Mouse (Mus musculus) hematopoietic stem cell, adult 5-6 weeks (primary cell): ENCODE results near the gene Itpkb. TPM values are rescaled to one million over a fixed set of nuclear protein-coding genes. Genes with fewer than 3 reads are reported as not detected.
A peak's percentile ranks its signal among the peaks of the same experiment; 100 is the strongest.
"Not testable (repeated sequence)": the region's sequence is repeated elsewhere in the genome, so short reads cannot be mapped to it uniquely, and the experiment has no call there.

Experiments
- ATAC-seq, 2 experiments: fragments of 125-278 bp in 1 of 2; replicated peaks in 1 of 2; 2 replicates each; pipeline ENCODE4 v1.8.0; 2016 to 2017; ENCODE audit warnings: inconsistent platforms in 2 of 2, mild to moderate bottlenecking in 2 of 2, moderate number of reproducible peaks in 2 of 2, low read depth in 1 of 2, moderate TSS enrichment in 1 of 2; ENCODE audit not compliant: low FRiP score in 2 of 2, poor library complexity in 2 of 2, severe bottlenecking in 2 of 2, insufficient read depth in 1 of 2, low TSS enrichment in 1 of 2
- total RNA-seq: library from RNA; stranded (forward); fragments of 172-1452, 232-1000 nt; gene quantifications from 2 replicates; pipeline ENCODE4 v1.2.3, GENCODE M21; 2017

Itpkb gene
- total RNA-seq, 1 experiment from 2014 or later = 25.3 TPM

- ATAC-seq = no peak
These were observed 28.2 kb downstream of the Itpkb start for GRCm38 (mm10) chr1:180358466-180358865.

DNA sequence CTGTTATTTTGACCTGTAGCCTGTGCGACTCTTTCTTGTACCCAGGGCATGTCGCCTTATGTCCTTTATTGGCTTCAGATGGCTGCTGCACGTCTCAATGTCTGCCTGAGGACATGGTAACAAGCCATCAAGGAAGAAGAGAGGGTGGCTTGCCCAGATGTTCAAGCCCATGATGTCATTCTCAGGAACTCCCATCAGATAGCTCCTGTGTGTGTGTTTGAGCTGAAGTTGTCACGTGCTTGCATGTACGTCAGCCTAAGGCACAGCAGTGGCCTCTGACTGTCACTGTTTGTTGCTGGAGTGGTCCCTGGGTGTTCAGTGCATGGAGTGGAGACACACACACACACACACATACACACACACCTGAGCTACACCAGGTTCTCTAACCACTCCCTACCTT lies 29.0 kb downstream of the Itpkb start:
- ATAC-seq = no peak

GRCm38 (mm10) chr1:180362176-180362575 lies 31.9 kb downstream of the Itpkb start:
- no peak for ATAC-seq

- ATAC-seq = 0 out of 4 replicates have a peak, but pooled peaks of 1 of the 2 experiments have one; percentile 18
These were observed 32.6 kb downstream of the Itpkb start for GRCm38 (mm10) chr1:180362844-180363243.

DNA sequence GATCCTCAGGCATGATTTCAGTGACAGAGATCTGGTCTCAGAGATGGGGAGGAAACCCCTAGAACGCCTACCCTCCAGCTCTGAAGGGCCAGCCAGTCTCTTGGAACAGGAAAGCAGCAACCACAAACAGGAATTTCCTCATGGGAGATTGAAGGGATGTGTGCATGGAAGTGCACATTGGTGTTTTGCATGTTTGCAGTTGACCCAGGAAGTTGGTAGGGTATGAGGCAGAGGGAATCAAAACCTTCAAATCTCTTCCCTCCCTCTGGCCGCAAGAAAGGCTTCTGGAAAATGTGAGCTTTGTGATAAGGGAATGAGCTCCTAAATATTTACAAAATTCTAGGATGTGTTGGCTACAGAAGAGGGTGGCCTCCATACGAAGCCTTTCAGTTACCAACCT lies 33.0 kb downstream of the Itpkb start:
- no peak for ATAC-seq

GRCm38 (mm10) chr1:180364005-180364404 lies 33.7 kb downstream of the Itpkb start:
- ATAC-seq = peak in 1 of 2 experiments; percentile 11; a peak in 1 of 4 replicates

- no peak for ATAC-seq
These were observed 34.4 kb downstream of the Itpkb start for GRCm38 (mm10) chr1:180364720-180365119.

DNA sequence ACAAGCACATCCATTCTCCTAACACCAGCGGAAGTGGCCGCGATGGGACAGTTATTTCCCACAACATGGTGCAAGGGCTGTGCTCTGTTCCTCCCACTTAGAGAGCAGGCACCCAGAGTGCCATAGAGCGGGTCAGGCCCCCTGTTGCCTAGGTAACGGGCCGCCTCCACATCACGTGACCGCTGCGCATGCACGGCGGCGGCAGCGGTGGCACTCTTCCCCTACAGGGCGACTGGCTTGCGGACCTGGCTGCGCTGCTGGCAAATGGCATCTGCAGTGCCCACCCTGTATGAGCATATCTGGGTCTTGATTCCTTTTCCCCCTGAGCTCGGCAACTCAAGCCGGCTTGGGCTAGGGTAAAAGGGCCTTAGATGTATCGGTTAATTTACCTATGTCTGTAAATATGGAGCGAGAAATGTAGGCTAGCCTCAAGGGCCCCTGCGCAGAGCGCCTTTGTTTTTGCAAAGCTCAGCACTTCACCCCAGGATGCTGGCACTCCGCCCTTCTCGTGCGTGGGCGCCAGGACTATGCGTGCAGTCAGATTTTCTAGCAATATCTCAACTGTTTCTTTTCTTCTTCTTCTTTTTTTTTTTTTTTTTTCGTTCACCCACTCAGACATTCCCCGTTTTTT lies 35.0 kb downstream of the Itpkb start:
- ATAC-seq = peak; percentile 81 to 91

DNA sequence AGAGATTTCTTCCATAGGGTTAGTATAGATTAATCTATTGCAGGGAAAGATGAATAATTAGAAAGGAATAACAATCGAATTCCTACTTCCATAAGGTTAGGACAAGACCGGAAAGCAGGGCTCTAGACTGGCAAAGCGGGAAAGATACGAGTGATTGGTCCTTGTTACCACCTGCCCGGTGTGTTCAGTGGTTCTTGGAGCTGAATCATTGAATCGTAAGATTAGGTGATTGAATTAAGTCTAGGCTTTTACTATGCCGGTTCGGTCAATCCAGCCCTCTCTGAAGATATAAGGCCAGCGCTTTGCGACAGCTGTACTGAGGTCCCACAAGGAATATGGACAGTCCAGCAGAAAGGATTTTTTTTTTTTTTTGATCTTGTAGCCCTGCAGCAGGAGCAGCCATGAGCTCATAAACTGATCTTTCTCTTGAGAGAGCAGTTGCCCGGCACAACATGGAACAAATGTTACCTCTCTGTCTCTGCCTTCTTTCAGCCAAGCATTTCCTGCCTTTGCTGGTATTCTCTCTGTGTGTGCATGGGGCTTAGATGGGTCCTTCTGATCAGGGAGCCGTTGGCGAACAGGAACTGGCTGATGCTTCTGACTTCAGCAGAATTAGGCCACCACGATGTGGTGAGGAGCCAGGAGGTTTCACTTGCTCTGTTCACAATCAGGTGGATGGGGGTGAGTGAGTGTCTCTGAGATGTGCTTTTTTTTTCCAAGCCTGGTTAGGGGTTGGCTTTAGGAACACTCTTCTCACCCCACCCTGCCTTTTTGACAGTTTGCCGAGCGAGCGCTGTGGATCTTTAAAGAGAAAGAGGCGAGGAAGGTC lies 35.9 kb downstream of the Itpkb start:
- ATAC-seq = peak; percentile 13 to 42; a peak in 2 of 4 replicates

GRCm38 (mm10) chr1:180367045-180367619 lies 36.8 kb downstream of the Itpkb start:
- ATAC-seq = no peak

DNA sequence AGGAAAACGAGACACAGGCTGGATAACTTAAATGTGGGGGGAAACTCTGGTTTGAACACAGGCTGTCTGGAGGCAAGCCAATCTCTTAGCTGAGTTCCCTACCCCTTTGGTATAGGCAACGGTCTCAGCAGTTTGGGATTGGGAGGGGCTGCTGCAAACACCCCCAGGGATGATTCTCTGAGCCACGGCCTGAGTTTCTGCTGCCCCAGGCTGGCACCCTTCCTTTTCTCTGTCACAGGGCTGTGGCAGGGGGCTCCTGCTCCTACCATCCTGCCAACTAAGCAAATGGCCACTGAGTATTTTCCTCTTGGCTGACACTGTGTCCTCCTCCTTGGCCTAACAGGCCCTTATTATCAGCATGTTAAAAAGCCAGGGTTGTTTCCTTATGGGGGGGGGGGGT lies 37.3 kb downstream of the Itpkb start:
- no peak for ATAC-seq

DNA sequence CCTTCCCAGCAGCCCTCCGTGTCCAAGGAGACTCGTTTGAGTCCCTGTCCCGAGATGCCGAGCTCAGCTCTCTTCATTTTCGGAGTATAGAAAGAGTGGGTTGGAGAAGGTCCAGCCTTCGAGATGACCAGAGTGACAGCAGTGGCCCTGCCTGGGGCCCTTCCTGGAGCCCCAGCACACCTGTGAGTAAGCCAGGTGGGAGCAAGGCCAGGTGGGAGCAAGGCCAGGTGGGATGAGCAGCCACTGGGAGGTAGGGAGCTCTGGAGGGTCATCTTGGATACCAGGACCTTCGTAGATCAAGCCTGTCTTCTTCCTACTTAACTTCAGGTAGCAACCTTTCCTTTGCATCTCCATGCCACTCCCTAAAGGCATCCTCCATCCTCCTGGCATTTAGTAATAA lies 37.8 kb downstream of the Itpkb start:
- ATAC-seq = no peak

DNA sequence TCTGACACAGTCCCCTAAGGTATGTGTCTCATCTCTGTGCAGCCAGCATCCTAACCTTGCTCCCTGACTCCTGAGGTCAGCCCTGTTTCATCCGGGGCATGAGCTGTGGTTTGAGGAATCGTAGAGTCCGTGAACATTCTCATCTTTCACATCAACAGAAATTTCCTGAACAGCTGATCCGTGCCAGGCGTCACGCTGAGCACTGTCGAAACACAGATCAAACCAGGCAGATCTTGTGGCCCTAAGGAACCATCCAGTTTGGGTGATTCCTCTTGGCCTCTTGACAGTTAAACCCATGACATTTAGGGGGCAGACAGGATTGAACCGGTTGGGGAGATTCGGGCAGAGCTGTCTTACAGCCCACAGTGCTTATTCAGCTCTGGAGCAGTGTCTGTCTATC lies 38.4 kb downstream of the Itpkb start:
- no peak for ATAC-seq

DNA sequence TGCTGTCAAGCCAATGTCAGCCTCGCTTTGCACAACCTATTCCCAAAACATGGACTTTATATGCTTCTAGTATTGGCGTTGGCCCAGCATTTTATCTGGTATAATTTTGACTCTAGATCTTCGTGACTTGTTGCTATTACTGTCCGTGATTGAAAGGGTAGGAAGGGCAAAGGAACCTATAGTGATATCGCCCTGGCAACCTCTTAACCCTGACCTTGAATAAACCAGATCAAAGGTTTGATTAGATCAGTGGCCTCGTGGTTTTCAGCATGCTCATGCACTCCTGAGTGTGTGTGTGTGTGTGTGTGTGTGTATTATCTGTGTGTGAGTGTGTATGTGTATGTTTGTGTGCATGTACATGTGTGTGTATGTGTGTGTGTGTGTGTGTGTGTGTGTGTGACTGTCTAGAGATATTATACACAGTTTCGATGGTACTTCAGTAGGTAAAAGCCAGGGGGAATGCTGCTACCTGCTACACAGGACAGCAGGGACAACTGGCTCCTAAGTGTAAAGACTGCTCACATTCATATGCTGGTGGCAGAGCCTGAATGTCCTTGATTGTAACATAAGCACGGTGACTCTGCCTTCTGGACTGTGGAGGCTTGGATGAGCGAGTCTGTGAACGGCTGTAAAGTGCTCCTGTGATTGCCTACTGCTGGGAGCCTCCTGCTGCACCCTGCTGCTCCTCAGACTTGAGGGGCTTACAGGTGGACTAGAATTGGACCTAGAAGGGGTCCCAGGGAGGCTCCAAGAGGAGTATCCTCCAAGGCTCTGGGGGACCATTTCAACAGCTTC lies 40.8 kb downstream of the Itpkb start:
- no peak for ATAC-seq

GRCm38 (mm10) chr1:180372258-180372657 lies 42.0 kb downstream of the Itpkb start:
- not testable (repeated sequence) for ATAC-seq

GRCm38 (mm10) chr1:180376598-180376997 lies 46.3 kb downstream of the Itpkb start:
- no peak for ATAC-seq

- ATAC-seq = peak; percentile 82 to 87
These were observed 49.3 kb downstream of the Itpkb start for GRCm38 (mm10) chr1:180379559-180379958.

DNA sequence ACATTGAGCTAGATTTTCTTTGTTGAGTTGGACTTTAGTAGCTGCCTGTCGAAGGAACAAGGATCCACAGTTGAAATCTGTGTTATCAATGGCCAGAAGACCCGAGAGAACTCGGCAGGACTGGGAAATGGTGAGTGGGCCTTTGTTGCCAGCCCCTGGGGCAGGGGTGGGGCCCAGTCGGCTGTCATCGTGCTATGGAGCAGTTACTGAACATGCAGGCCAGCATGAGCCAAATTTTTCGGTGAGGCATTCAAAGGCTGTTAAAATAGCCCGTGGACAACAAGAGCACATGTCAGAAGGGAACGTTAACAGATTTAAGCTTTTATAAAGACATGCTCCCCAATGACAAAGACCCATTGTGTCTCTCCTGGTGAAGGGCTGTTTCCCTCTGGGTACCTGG lies 52.1 kb downstream of the Itpkb start:
- ATAC-seq = no peak
